Mouse (Mus musculus): ENCODE measurements around the gene Acsl1. TPM values are rescaled to one million over a fixed set of nuclear protein-coding genes. Genes with fewer than 3 reads are reported as not detected.
"Not testable (repeated sequence)": the region's sequence is repeated elsewhere in the genome, so short reads cannot be mapped to it uniquely, and the experiment has no call there.

The Acsl1 gene
- polyA plus RNA-seq, 1 experiment from 2014 or later: 8.7 TPM

DNA sequence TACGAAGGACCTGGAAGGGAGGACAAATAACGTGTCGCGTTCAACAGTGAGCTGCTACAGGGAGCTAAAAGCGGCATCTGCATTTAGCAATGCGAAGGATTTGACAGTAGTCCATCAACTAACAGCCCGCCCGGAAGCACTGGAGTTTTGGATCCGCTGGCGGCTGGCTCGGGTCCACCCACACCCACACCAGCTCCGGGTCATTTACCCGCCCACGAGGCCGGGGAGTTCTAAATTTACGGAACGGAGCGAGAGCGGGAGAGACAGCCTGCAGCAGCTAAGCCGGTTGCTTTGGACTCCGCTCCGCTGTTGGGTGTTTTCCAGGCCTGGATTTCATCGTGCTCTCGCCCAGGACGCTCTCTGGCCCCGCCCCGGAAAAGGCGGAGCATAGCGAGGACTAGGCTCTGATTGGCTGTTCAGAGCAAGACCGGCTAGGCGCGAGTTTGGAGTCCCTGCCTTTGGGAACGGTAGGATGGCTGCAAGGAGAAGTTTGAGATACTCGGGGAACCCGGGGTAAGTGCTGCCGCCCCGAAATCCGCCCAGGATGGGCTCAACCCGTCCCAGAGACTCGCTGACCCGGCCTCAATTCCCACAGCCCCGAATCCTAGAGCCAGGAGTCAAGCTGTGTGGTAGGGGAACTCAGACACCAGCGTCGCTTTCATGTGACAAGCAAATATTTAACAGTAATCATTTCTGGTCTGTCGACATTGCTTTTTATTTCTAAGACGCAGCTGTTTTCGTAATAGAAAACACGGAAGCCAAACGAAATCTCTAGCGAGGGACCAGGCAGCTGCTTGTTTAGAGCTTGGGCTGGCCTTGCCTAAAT lies 81.0 kb downstream of the Acsl1 start, which contains the start of gene Cenpu:
Cenpu (plus strand) TSS at position 414 of the 826 bp plus-strand sequence.
- Histone ChIP-seq H3K36me3 (replicated peaks) (peaks cover 22% of the 10 kb centered on the region), H3K9me3 (no peaks in the 10 kb centered on the region), H3K4me3 (peak within 1 kb of the TSS; percentile 74), H3K27me3 (replicated peaks; ENCODE audit: low read depth, poor library complexity, severe bottlenecking) (no peaks in the 10 kb centered on the region), H3K27ac (replicated peaks) (peak within 1 kb of the TSS; percentile 82), H3K4me1 (peaks cover 11% of the 10 kb centered on the region)
- under 1% methylated on average over 50 of the region's 50 CpGs for WGBS
- peak; percentile 98 for DNase-seq (ENCODE audit: low spot score)

DNA sequence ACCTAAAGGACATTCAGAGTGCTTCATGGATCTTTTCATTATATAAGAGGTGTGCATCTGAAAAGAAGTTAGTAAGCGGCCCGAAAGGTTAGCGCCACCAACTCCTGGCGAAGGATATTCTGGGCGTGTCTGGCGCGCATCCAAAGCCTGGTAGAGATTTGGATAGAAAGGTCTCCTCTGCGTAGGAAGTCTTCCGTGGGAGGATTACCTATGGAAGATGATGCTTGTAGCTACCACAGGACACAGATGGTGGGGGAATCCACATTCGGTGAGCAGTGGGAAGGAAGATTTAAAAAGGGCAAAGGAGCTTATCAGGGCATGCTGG lies 81.6 kb downstream of the Acsl1 start:
- peaks cover 27% of the 10 kb centered on the region for H3K36me3 ChIP-seq (replicated peaks)
- peak overlapping the region; percentile 74 for H3K4me3 ChIP-seq
- H3K9me3 ChIP-seq: no peaks in the 10 kb centered on the region
- no peak for DNase-seq (ENCODE audit: low spot score)
- WGBS: 4% methylated on average over 10 of the region's 10 CpGs
- peak overlapping the region; percentile 70 for H3K27ac ChIP-seq (replicated peaks)
- H3K27me3 ChIP-seq (replicated peaks; ENCODE audit: low read depth, poor library complexity, severe bottlenecking): no peaks in the 10 kb centered on the region
- peaks cover 11% of the 10 kb centered on the region for H3K4me1 ChIP-seq

DNA sequence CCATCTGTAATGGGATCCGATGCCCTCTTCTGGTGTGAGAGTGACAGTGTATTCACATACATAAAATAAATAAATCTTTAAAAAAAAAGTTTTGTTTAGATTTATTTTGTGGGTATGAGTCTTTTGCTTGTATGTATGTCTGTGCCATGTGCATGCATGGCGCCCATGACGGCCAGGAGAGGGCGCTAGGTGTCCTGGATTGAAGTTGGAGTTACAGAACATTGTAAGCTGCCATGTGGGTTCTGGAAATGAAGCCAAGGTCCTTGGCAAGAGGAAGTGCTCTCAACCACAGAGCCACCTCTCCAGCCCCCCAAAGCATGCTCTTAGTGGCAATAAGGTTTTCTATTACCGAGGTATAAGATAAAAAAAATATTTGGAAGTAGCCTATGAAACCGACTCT lies 88.6 kb downstream of the Acsl1 start:
- Histone ChIP-seq H3K9me3 (no peaks in the 10 kb centered on the region), H3K27ac (replicated peaks) (no peak overlapping the region), H3K4me3 (no peak overlapping the region), H3K36me3 (replicated peaks) (peaks cover 89% of the 10 kb centered on the region), H3K27me3 (replicated peaks; ENCODE audit: low read depth, poor library complexity, severe bottlenecking) (no peaks in the 10 kb centered on the region), H3K4me1 (no peaks in the 10 kb centered on the region)
- 83% methylated on average over 6 of the region's 6 CpGs for WGBS
- DNase-seq (ENCODE audit: low spot score): peak; percentile 32

DNA sequence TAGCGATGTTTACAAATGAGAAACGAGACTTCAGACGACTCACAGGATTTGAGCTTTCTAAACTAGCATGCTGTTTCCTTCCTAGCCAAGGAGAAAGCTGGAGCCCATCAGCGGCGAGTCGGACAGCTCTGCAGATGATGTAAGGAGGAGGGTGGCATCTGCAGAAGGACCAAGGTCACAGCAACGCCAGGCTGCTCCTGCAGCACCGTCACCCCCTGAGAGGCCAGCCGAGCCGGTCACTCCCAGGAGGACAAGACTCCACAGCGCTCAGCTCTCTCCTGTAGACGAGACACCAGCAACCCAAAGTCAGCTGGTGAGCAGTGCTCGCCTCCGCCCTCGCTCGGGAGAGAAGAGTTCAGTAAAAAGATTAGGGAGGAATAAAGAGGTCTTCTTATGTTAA lies 91.5 kb downstream of the Acsl1 start:
- H3K27me3 ChIP-seq (replicated peaks; ENCODE audit: low read depth, poor library complexity, severe bottlenecking): no peaks in the 10 kb centered on the region
- no peak for DNase-seq (ENCODE audit: low spot score)
- H3K4me3 ChIP-seq: no peak overlapping the region
- no peak overlapping the region for H3K27ac ChIP-seq (replicated peaks)
- H3K4me1 ChIP-seq: no peaks in the 10 kb centered on the region
- no peaks in the 10 kb centered on the region for H3K9me3 ChIP-seq
- WGBS: 91% methylated on average over 16 of the region's 16 CpGs
- H3K36me3 ChIP-seq (replicated peaks): peaks cover 83% of the 10 kb centered on the region

DNA sequence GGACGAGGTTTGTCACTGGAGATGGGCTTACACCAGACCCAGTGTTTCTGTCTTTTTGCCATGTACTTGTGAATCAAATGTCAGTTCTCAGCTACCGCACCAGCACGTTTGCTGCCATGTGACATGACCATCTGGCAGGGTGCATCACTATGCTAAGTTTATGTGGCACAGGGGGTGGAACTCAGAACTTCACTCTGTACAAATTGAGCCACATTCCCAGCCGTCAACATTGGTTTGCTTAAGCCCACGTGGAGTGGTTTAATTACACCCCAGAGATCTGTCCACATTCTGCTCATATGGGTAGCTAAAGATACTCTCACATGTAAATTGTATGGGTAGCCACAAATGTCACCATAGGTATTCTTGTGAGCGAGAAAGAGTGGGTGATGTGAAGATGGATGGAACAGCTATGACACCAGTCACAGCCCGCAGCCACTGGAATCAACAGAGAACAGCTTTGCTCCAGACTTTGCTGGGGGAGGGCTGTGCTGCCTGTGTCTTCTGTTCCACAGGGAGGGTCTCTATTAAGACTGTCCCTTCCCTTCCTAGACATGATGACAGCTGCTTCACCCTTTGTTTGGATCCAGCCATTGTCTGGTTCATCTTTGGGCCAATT lies 96.2 kb downstream of the Acsl1 start:
- H3K27ac ChIP-seq (replicated peaks): no peak overlapping the region
- no peaks in the 10 kb centered on the region for H3K27me3 ChIP-seq (replicated peaks; ENCODE audit: low read depth, poor library complexity, severe bottlenecking)
- H3K4me3 ChIP-seq: no peak overlapping the region
- 88% methylated on average over 7 of the region's 7 CpGs for WGBS
- no peaks in the 10 kb centered on the region for H3K9me3 ChIP-seq
- peaks cover 66% of the 10 kb centered on the region for H3K36me3 ChIP-seq (replicated peaks)
- DNase-seq (ENCODE audit: low spot score): no peak
- no peaks in the 10 kb centered on the region for H3K4me1 ChIP-seq

DNA sequence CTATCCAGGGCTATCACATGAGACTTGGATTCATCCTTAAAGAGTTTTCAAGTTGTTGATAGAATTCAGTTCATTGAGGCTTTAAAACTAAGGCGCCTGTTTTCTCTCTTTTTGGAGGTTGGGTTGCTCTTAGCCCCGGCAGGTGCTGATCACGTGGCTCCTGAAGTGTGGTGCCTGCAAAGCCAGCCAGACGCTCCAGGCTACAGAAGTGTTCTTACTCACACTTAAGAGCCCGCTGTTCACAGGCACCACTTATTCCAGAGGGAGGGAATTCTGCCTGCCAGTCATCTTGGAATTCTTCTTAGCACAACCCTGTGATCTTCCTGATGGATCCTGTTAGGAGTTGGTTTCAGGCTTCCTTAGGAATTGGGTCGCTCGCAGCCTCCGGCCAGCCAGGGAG lies 97.1 kb downstream of the Acsl1 start:
- Histone ChIP-seq H3K36me3 (replicated peaks) (peaks cover 65% of the 10 kb centered on the region), H3K27me3 (replicated peaks; ENCODE audit: low read depth, poor library complexity, severe bottlenecking) (no peaks in the 10 kb centered on the region), H3K27ac (replicated peaks) (no peak overlapping the region), H3K9me3 (no peaks in the 10 kb centered on the region), H3K4me3 (no peak overlapping the region), H3K4me1 (no peaks in the 10 kb centered on the region)
- DNase-seq (ENCODE audit: low spot score): no peak
- 90% methylated on average over 8 of the region's 8 CpGs for WGBS

DNA sequence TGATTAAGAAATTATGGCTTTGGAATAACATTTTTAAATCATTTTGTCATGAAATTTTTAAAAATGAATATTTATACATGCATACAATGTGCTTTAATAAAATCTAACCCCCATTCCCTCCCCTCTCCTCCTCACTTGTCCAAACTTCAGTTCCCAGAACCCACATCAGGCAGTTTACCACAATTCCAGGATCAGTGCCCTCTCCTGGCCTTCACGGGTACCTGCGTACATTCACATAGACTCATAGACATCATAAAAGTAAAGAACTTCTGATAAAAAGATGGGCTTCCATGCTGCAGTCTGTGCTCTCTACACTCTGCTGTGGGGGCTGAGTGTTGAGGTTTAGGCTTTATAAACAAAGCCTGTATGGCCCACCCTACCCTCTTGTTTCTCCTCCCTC lies 98.1 kb downstream of the Acsl1 start:
- no peak overlapping the region for H3K27ac ChIP-seq (replicated peaks)
- H3K9me3 ChIP-seq: no peaks in the 10 kb centered on the region
- H3K36me3 ChIP-seq (replicated peaks): peaks cover 67% of the 10 kb centered on the region
- DNase-seq (ENCODE audit: low spot score): no peak
- WGBS: 90% methylated on average over 2 of the region's 2 CpGs
- no peaks in the 10 kb centered on the region for H3K4me1 ChIP-seq
- H3K4me3 ChIP-seq: no peak overlapping the region
- H3K27me3 ChIP-seq (replicated peaks; ENCODE audit: low read depth, poor library complexity, severe bottlenecking): no peaks in the 10 kb centered on the region

DNA sequence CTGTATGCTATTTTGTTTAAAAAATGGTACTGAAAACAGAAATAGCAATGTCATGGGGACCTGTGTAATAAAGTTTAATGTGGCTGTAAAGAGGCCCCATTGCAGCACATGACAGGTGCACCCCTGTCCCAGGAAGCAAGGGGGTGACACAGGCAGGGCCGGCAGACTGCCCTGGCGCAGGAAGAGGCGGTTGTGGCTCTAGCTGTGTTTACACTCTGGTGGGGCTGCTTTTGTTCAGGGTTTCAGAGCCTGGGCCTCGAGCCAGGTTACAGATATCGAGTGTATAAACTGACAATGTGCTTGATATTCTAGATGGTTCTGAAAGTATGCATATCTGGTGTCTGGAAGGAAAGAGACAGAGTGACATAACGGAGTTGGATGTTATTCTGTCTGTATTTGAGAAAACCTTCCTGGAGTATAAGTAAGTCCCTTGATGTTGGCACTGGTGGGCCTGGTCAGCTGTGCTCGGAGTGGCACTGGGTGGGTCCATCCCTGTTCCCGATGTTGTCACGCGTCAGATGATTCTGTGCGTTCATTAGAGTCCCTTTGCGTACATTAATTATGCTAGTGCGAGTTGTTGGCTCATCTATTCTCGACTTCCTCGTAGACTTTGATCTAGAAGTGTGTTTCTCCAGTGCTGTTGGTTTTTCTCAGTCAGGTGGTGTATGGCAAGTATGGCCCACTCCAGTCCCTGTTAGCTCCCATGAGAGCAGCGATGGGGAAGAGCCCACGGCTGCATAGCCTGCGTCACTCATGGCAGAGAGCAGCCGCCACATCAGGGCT lies 99.0 kb downstream of the Acsl1 start:
- Histone ChIP-seq H3K27ac (replicated peaks) (no peak overlapping the region), H3K4me3 (no peak overlapping the region), H3K27me3 (replicated peaks; ENCODE audit: low read depth, poor library complexity, severe bottlenecking) (no peaks in the 10 kb centered on the region), H3K36me3 (replicated peaks) (peaks cover 70% of the 10 kb centered on the region), H3K4me1 (no peaks in the 10 kb centered on the region), H3K9me3 (no peaks in the 10 kb centered on the region)
- 94% methylated on average over 19 of the region's 19 CpGs for WGBS
- DNase-seq (ENCODE audit: low spot score): no peak

DNA sequence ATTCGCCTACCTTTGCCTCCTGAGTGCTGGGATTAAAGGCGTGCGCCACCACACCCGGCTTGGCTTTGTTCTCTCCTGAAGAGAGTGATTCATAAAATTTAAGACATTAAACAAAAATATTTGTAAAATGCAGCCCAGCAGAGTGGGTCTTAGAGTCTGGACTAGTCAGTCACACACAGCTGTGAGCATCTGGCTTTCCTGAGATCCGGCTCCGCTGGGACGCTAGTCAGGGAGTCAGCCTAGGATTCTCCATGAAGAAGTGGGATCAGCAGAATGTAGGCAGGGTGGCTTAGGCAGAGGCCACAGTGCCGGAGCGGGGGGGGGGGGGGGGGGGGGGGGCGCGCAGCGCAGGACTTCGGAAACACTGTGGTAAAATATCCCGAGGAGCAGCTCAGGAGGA lies 99.8 kb downstream of the Acsl1 start:
- Histone ChIP-seq H3K9me3 (no peaks in the 10 kb centered on the region), H3K4me3 (no peak overlapping the region), H3K36me3 (replicated peaks) (peaks cover 68% of the 10 kb centered on the region), H3K27ac (replicated peaks) (no peak overlapping the region), H3K27me3 (replicated peaks; ENCODE audit: low read depth, poor library complexity, severe bottlenecking) (no peaks in the 10 kb centered on the region), H3K4me1 (no peaks in the 10 kb centered on the region)
- 88% methylated on average over 10 of the region's 14 CpGs for WGBS
- no peak for DNase-seq (ENCODE audit: low spot score)

DNA sequence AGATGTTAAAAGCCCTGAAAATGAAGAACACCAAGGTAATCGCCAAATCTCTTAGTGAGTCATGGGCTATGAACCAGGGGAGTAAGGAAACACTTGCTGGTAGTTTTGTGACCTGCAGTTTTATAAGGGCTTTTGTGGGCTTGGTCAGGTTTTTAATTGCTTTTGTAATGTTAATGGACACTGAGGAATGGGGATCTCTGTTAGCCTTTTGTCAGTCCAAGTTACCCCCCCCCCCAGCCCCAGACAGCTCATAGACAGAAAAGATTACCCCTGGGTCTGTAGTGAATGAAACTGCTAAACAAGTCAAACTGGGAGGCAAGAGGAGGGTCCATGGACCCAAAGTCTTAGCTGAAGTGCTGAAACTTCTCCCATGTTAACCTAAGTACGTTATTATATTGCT lies 102.6 kb downstream of the Acsl1 start:
- H3K27me3 ChIP-seq (replicated peaks; ENCODE audit: low read depth, poor library complexity, severe bottlenecking): no peaks in the 10 kb centered on the region
- H3K27ac ChIP-seq (replicated peaks): no peak overlapping the region
- no peak overlapping the region for H3K4me3 ChIP-seq
- no peaks in the 10 kb centered on the region for H3K9me3 ChIP-seq
- DNase-seq (ENCODE audit: low spot score): no peak
- 79% methylated on average over 2 of the region's 2 CpGs for WGBS
- H3K4me1 ChIP-seq: no peaks in the 10 kb centered on the region
- H3K36me3 ChIP-seq (replicated peaks): peaks cover 78% of the 10 kb centered on the region

DNA sequence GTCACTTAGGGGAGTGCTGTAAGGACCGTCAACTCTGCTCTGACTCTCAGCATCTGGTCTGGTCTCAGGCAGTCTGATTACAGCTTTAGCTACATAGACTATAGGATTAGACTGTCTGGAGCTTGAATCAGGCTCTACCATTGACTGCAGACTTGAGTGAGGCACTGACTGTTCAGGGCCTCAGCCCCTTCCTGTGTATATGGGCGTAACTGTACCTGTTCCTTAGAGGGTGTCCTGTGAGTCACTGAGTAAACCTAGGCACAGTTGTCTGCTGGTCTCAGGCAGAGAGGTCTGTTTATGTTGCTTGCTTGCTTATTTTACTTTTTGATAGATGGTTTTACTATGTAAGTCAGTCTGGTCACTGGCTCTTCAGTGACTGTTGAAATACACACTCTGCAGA lies 103.1 kb downstream of the Acsl1 start:
- WGBS: 91% methylated on average over 2 of the region's 2 CpGs
- Histone ChIP-seq H3K4me3 (no peak overlapping the region), H3K27ac (replicated peaks) (no peak overlapping the region), H3K36me3 (replicated peaks) (peaks cover 83% of the 10 kb centered on the region), H3K27me3 (replicated peaks; ENCODE audit: low read depth, poor library complexity, severe bottlenecking) (no peaks in the 10 kb centered on the region), H3K4me1 (no peaks in the 10 kb centered on the region), H3K9me3 (no peaks in the 10 kb centered on the region)
- no peak for DNase-seq (ENCODE audit: low spot score)

DNA sequence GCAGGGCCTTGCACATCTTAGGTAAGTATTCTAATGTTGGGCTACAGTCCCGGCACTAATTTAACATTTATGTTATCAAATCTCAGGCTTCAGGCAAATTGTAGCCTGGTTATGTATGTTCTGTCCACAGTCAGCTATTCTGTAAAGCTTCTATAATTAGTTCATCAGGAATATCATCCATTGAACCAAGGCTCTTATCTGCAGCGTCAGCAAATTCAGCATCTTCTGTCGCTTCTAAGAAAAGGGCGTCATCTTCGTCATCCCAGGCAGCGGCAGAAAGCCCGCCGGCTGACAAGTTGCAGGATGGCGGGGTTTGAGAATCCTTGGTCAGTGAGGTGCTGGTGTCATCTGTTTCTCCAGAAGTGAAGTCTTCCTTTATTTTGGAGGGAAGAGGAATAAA lies 108.0 kb downstream of the Acsl1 start:
- Histone ChIP-seq H3K4me3 (no peak overlapping the region), H3K27me3 (replicated peaks; ENCODE audit: low read depth, poor library complexity, severe bottlenecking) (no peaks in the 10 kb centered on the region), H3K9me3 (no peaks in the 10 kb centered on the region), H3K27ac (replicated peaks) (no peak overlapping the region), H3K4me1 (no peaks in the 10 kb centered on the region), H3K36me3 (replicated peaks) (peaks cover 79% of the 10 kb centered on the region)
- 96% methylated on average over 9 of the region's 9 CpGs for WGBS
- DNase-seq (ENCODE audit: low spot score): no peak

DNA sequence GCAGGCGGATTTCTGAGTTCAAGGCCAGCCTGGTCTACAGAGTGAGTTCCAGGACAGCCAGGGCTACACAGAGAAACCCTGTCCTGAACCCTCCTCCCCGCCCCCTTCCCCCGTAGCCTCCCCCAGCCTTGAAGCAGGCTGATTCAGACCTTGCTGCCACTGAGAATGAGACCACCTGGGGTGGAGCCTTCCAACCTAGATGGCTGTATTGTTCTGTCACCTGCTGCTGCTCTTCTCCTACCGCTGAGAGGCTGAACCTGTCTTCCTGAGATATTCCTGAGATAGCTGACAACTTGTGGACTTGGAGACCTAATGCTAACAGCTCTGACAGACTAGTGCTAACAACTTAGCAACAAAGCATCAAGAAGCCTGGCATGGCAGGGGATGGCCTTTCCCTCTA lies 113.5 kb downstream of the Acsl1 start:
- not testable (repeated sequence) for H3K27ac ChIP-seq (replicated peaks); H3K4me3 ChIP-seq; H3K27me3 ChIP-seq (replicated peaks; ENCODE audit: low read depth, poor library complexity, severe bottlenecking); H3K4me1 ChIP-seq; H3K9me3 ChIP-seq; DNase-seq (ENCODE audit: low spot score)
- WGBS: 55% methylated on average over 4 of the region's 4 CpGs
- peaks cover 34% of the 10 kb centered on the region for H3K36me3 ChIP-seq (replicated peaks)
